Mouse (Mus musculus): ENCODE measurements around the gene Zfp618.

DNA sequence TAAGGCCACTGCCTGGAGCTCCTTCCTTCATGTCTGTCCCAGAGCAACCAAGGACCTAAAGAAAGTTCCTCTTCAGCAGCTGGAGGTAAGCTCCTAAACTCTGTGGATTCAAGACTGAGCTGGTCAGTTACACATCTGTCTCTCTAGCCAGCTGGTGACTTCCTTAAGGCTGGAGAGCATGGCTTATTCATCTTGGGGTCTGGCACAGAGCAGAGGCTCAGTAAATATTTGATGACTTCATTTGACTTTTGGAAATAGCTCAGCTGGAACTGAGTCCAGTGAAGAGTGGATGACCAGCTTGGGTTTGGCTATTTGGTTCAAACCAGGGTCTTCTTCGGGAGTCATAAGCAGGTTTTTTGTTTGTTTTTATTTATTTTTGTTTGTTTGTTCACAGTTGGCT is 6.6 kb downstream of the Zfp618 start:
- TF ChIP-seq GATA1 (IDR thresholded peaks at IDR 0.05; ENCODE audit: borderline replicate concordance, low read length), result no peak
- TF ChIP-seq CTCF (IDR thresholded peaks at IDR 0.05; ENCODE audit: low read depth, low read length), result no peak
- no peak for TF ChIP-seq TAL1 (conservative IDR thresholded peaks at IDR 0.05; ENCODE audit: low read depth, low read length)
- no peak for TF ChIP-seq GATA2 (IDR thresholded peaks at IDR 0.05; ENCODE audit: borderline replicate concordance, low read depth, low read length)

Data from G1E (cell line).